Comparison of ENCODE assay signal across 1 mouse cellular context in the genomic region with DNA sequence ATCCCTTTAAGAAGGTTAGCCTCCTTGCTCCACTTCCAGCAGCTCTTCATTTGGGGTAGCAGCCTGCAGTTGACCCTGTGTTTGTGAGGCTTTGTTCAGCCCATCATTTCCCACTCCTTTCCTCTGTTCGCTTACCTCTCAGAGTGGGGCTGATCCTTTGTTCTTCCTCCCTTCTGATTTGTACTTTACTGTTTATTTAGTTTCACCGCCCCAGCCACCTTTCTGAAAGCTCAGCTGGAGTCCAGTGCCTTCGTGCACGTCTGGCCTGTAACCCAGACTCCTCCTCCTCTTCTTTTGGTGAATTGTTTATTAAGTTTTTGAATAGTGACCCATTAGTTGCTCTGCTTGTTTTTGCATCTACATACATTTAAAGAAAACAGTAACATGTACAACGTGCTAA.
TF ChIP-seq lines count a peak whose summit lies in the region.

No protein-coding gene starts in this region.

TF ChIP-seq in ES-E14, 5 proteins besides CTCF, POLR2A, EP300 and RAD21:
- TF ChIP-seq ZNF384 (IDR thresholded peaks at IDR 0.05; ENCODE audit: low read depth, low read length) (no peak), MAFK (IDR thresholded peaks at IDR 0.05; ENCODE audit: insufficient read depth, low read depth, low read length) (no peak), CHD2 (IDR thresholded peaks at IDR 0.05; ENCODE audit: low read depth, low read length) (no peak), ZC3H11A (IDR thresholded peaks at IDR 0.05; ENCODE audit: borderline replicate concordance, low read depth, low read length) (no peak), HCFC1 (IDR thresholded peaks at IDR 0.05; ENCODE audit: borderline replicate concordance, insufficient read depth, low read length) (no peak)
